Mouse (Mus musculus) G1E (cell line): ENCODE measurements around the gene Tas1r1. TPM values are rescaled to one million over a fixed set of nuclear protein-coding genes. Genes with fewer than 3 reads are reported as not detected.

Experiments
- ATAC-seq: 2 replicates; pipeline ENCODE4 v1.8.0; 2016; ENCODE audit warnings: mild to moderate bottlenecking; ENCODE audit not compliant: insufficient number of reproducible peaks, poor library complexity, low FRiP score, severe bottlenecking; ENCODE audit errors: extremely low read depth
- DNase-seq: peaks from one replicate; pipeline ENCODE4 v3.0.0; 2012; ENCODE audit warnings: low spot score
- H3K27me3 ChIP-seq: 2 replicates; pipeline ENCODE4 v1.6.1; 2012; ENCODE audit warnings: mild to moderate bottlenecking, low read length, inconsistent platforms; ENCODE audit not compliant: insufficient read depth
- H3K36me3 ChIP-seq: replicated peaks from 2 replicates; pipeline ENCODE3; 2012; ENCODE audit warnings: mild to moderate bottlenecking, inconsistent platforms
- H3K4me1 ChIP-seq: 2 replicates; pipeline ENCODE4 v1.6.1; 2012; ENCODE audit warnings: low read depth, low read length, inconsistent platforms, mixed read lengths; ENCODE audit not compliant: insufficient read depth
- H3K4me3 ChIP-seq: 2 replicates; pipeline ENCODE4 v1.5.1; 2012; ENCODE audit warnings: low read depth, mild to moderate bottlenecking, inconsistent platforms, low read length, moderate library complexity, mixed read lengths
- H3K9me3 ChIP-seq: replicated peaks from 2 replicates; pipeline ENCODE4 v1.6.1; 2012; ENCODE audit warnings: inconsistent platforms
- CTCF ChIP-seq: IDR thresholded peaks from 2 replicates; pipeline ENCODE4 v1.5.1; 2012; ENCODE audit warnings: low read depth, low read length, inconsistent platforms, mixed read lengths
- GATA1 ChIP-seq: IDR thresholded peaks from 2 replicates; pipeline ENCODE4 v1.6.1; 2012; ENCODE audit warnings: borderline replicate concordance, low read length, inconsistent platforms, mixed read lengths
- GATA2 ChIP-seq: IDR thresholded peaks from 2 replicates; pipeline ENCODE4 v1.6.1; 2012; ENCODE audit warnings: low read depth, low read length, inconsistent platforms, borderline replicate concordance
- POLR2AphosphoS5 ChIP-seq: IDR thresholded peaks from 2 replicates; pipeline ENCODE4 v1.6.1; 2012; ENCODE audit warnings: low read depth, low read length, inconsistent platforms; ENCODE audit not compliant: insufficient replicate concordance
- TAL1 ChIP-seq: conservative IDR thresholded peaks from 2 replicates; pipeline ENCODE4 v1.6.1; 2012; ENCODE audit warnings: low read depth, low read length, inconsistent platforms, mixed read lengths
- polyA plus RNA-seq: library from polyadenylated mRNA; stranded (reverse); fragments of >175 nt; gene quantifications from 2 replicates; pipeline ENCODE4 v1.2.3, GENCODE M21; 2012
- total RNA-seq, 2 experiments: library from RNA; stranded (forward) in 1 of 2; stranded (reverse) in 1 of 2; fragments of 200-1000 nt in 1 of 2; fragments of >200 nt in 1 of 2; fragmentation: Nextera tagmentation in 1 of 2; gene quantifications; 2 replicates each; pipeline ENCODE4 v1.2.3; 2014 to 2017

Gene Tas1r1
- total and polyA plus RNA-seq, 3 experiments = 0.02 to 0.27 TPM; not detected in 1

DNA sequence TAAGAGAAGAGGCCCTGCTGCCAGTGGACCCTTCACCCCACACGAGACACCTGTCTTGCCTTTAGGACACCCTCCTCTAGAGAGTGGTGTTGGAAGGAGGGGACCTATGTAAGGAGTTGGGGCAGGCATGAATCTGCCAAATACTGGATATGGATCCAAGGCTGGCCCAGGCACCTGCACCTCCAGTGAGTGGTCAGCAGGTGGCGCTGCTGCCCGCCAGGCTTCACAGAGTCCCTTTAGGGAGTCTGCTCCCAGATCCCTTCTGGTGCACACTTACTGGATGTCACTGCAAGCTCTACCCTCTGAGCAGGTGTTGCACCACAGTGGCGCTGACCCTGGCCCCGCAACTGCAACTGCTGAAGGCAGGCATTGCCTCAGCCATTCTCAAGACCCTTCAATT lies 57.0 kb downstream of the Tas1r1 start:
- Histone ChIP-seq H3K4me1 (peaks cover 24% of the 10 kb centered on the region), H3K36me3 (peaks cover 80% of the 10 kb centered on the region), H3K27me3 (peaks cover 11% of the 10 kb centered on the region), H3K4me3 (no peak overlapping the region), H3K9me3 (no peaks in the 10 kb centered on the region)
- ATAC-seq = peak; percentile 69
- TF ChIP-seq TAL1 (no peak), CTCF (peak; percentile 99)
- peak; percentile 73 for DNase-seq

GRCm38 (mm10) chr4:151980699-151981098 lies 57.7 kb downstream of the Tas1r1 start:
- DNase-seq = no peak
- Histone ChIP-seq H3K4me1 (peaks cover 17% of the 10 kb centered on the region), H3K36me3 (peaks cover 85% of the 10 kb centered on the region), H3K9me3 (no peaks in the 10 kb centered on the region), H3K4me3 (no peak overlapping the region), H3K27me3 (peaks cover 4% of the 10 kb centered on the region)
- ATAC-seq = no peak
- TF ChIP-seq GATA1 (no peak), TAL1 (no peak), CTCF (no peak), GATA2 (no peak), POLR2AphosphoS5 (no peak)

Other genes with a start within 250 kb of the Tas1r1 start
- gene Camta1, start 176.7 kb downstream of the Tas1r1 start, total RNA-seq (2014; fragmentation: Nextera tagmentation) = 60.3 and 113 TPM in 2 replicates
- gene Camta1, start 176.7 kb downstream of the Tas1r1 start, total RNA-seq (2017) = 23.5 and 25.7 TPM in 2 replicates
- 10.8 and 12.1 TPM in 2 replicates for gene Camta1, start 176.7 kb downstream of the Tas1r1 start, polyA plus RNA-seq
- 40.5 and 51.1 TPM in 2 replicates for gene Dnajc11, start 104.9 kb downstream of the Tas1r1 start, total RNA-seq (2014; fragmentation: Nextera tagmentation)
- gene Dnajc11, start 104.9 kb downstream of the Tas1r1 start, total RNA-seq (2017) = 69.6 and 97.1 TPM in 2 replicates
- 43.7 and 67.2 TPM in 2 replicates for gene Dnajc11, start 104.9 kb downstream of the Tas1r1 start, polyA plus RNA-seq
- 2.0 and 3.0 TPM in 2 replicates for gene Thap3, start 49.6 kb downstream of the Tas1r1 start, total RNA-seq (2014; fragmentation: Nextera tagmentation)
- gene Thap3, start 49.6 kb downstream of the Tas1r1 start, total RNA-seq (2017) = 0.82 and 1.6 TPM in 2 replicates
- 4.2 and 5.5 TPM in 2 replicates for gene Thap3, start 49.6 kb downstream of the Tas1r1 start, polyA plus RNA-seq
- 2.9 and 3.7 TPM in 2 replicates for gene Phf13, start 42.3 kb downstream of the Tas1r1 start, total RNA-seq (2014; fragmentation: Nextera tagmentation)
- 2.0 and 2.3 TPM in 2 replicates for gene Phf13, start 42.3 kb downstream of the Tas1r1 start, total RNA-seq (2017)
- gene Phf13, start 42.3 kb downstream of the Tas1r1 start, polyA plus RNA-seq = 5.4 and 6.6 TPM in 2 replicates
- gene Klhl21, start 29.8 kb downstream of the Tas1r1 start, total RNA-seq (2014; fragmentation: Nextera tagmentation) = 2.4 and 4.1 TPM in 2 replicates
- gene Klhl21, start 29.8 kb downstream of the Tas1r1 start, total RNA-seq (2017) = 3.8 and 4.4 TPM in 2 replicates
- 12.2 and 13.5 TPM in 2 replicates for gene Klhl21, start 29.8 kb downstream of the Tas1r1 start, polyA plus RNA-seq
- 13.9 and 24.5 TPM in 2 replicates for gene Zbtb48, start 10.9 kb downstream of the Tas1r1 start, total RNA-seq (2014; fragmentation: Nextera tagmentation)
- gene Zbtb48, start 10.9 kb downstream of the Tas1r1 start, total RNA-seq (2017) = 9.3 and 9.8 TPM in 2 replicates
- gene Zbtb48, start 10.9 kb downstream of the Tas1r1 start, polyA plus RNA-seq = 12.4 and 13.4 TPM in 2 replicates
- 47.5 and 58.2 TPM in 2 replicates for gene Nol9, start 753 bp upstream of the Tas1r1 start, total RNA-seq (2014; fragmentation: Nextera tagmentation)
- gene Nol9, start 753 bp upstream of the Tas1r1 start, total RNA-seq (2017) = 34.2 and 35.1 TPM in 2 replicates
- 63.5 and 96.9 TPM in 2 replicates for gene Nol9, start 753 bp upstream of the Tas1r1 start, polyA plus RNA-seq
- 0.87 and 3.9 TPM in 2 replicates for gene Plekhg5, start 33.9 kb upstream of the Tas1r1 start, total RNA-seq (2014; fragmentation: Nextera tagmentation)
- 1.6 and 1.7 TPM in 2 replicates for gene Plekhg5, start 33.9 kb upstream of the Tas1r1 start, total RNA-seq (2017)
- 4.0 and 4.1 TPM in 2 replicates for gene Plekhg5, start 33.9 kb upstream of the Tas1r1 start, polyA plus RNA-seq
- not detected in 2 replicates for gene Tnfrsf25, start 77.4 kb upstream of the Tas1r1 start, total RNA-seq (2014; fragmentation: Nextera tagmentation)
- 0.29 TPM in 1 of 2 replicates, not detected in the other for gene Tnfrsf25, start 77.4 kb upstream of the Tas1r1 start, total RNA-seq (2017)
- not detected in 2 replicates for gene Tnfrsf25, start 77.4 kb upstream of the Tas1r1 start, polyA plus RNA-seq
- gene Espn, start 113.8 kb upstream of the Tas1r1 start, total RNA-seq (2014; fragmentation: Nextera tagmentation) = 9.3 and 16.4 TPM in 2 replicates
- 4.2 and 4.3 TPM in 2 replicates for gene Espn, start 113.8 kb upstream of the Tas1r1 start, total RNA-seq (2017)
- 48.0 and 61.7 TPM in 2 replicates for gene Espn, start 113.8 kb upstream of the Tas1r1 start, polyA plus RNA-seq
- not detected in 2 replicates for gene Hes2, start 120.3 kb upstream of the Tas1r1 start, total RNA-seq (2014; fragmentation: Nextera tagmentation)
- 0.33 and 0.46 TPM in 2 replicates for gene Hes2, start 120.3 kb upstream of the Tas1r1 start, total RNA-seq (2017)
- gene Hes2, start 120.3 kb upstream of the Tas1r1 start, polyA plus RNA-seq = 0.04 and 0.18 TPM in 2 replicates
- 17.1 and 22.1 TPM in 2 replicates for gene Acot7, start 139.6 kb upstream of the Tas1r1 start, total RNA-seq (2014; fragmentation: Nextera tagmentation)
- 17.6 and 18.6 TPM in 2 replicates for gene Acot7, start 139.6 kb upstream of the Tas1r1 start, total RNA-seq (2017)
- 46.2 and 51.1 TPM in 2 replicates for gene Acot7, start 139.6 kb upstream of the Tas1r1 start, polyA plus RNA-seq
- gene Gpr153, start 235.7 kb upstream of the Tas1r1 start, total RNA-seq (2014; fragmentation: Nextera tagmentation) = not detected in 2 replicates
- 0.05 TPM in 1 of 2 replicates, not detected in the other for gene Gpr153, start 235.7 kb upstream of the Tas1r1 start, total RNA-seq (2017)
- 0.03 and 0.09 TPM in 2 replicates for gene Gpr153, start 235.7 kb upstream of the Tas1r1 start, polyA plus RNA-seq